Mouse (Mus musculus): ENCODE data around the gene Arhgap45.

- TF ChIP-seq CTCF (IDR thresholded peaks at IDR 0.05; ENCODE audit: low read depth, low read length) (no peak), POLR2A (IDR thresholded peaks at IDR 0.05; ENCODE audit: borderline replicate concordance, low read depth, low read length) (no peak)
Measured at GRCm38 (mm10) chr10:80051618-80052373, 35.3 kb downstream of the Arhgap45 start.

All from bone marrow macrophage, adult 2 months (primary cell).